Mouse (Mus musculus): ENCODE data around the gene Heatr6.

Gene Heatr6

DNA sequence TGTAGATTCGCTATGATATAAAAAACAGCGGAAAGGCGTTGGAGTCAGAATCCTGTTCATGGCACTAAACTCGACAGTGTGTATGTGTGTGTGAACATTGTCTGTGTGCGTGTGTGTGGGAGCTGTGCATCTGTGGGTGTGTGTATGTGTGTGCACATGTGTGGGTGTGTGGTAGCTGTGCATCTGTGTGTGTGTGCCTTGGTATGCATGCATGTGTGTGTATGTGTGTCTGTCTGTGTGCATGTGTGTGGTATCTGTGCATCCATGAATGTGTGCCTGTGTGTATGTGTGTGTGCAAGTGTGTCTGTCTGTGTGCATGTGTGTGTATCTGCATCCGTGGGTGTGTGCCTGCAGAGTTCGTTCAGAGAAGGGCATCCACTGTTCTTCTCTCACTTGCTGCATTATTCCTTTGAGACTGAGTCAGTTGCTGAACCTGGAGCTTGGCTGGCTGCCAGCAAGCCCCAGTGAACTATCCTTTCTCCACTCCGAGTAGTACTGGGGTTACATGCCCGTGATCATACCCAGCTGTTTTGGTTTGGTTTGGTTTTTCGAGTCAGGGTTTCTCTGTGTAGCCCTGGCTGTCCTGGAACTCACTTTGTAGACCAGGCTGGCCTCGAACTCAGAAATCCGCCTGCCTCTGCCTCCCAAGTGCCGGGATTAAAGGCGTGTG, 30.6 kb downstream of the Heatr6 start:
- TF ChIP-seq GATA4 (IDR thresholded peaks at IDR 0.05; ENCODE audit: insufficient replicate concordance, low read length): no peak

DNA sequence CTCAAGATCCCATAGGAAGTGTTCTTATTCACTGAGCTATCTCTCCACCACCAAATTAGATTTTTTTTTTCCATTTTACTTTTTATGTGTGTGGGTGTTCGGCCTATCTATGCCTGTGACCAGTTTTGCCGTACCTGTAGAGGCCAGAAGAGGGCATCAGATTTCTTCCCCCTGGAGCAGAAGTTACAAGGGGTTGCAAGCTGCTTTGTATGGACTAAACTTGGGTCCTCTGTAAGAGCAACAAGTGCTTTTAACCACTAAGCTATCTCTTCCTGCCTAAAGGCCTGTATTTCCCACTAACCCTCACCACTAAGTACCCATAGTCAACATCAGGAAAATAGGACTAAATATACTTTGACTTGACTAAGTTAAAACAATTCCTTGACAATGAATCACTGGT, 31.2 kb downstream of the Heatr6 start:
- no peak for TF ChIP-seq GATA4 (IDR thresholded peaks at IDR 0.05; ENCODE audit: insufficient replicate concordance, low read length)

GRCm38 (mm10) chr11:83785366-83785765, 31.9 kb downstream of the Heatr6 start:
- TF ChIP-seq GATA4 (IDR thresholded peaks at IDR 0.05; ENCODE audit: insufficient replicate concordance, low read length): no peak

- no peak for TF ChIP-seq GATA4 (IDR thresholded peaks at IDR 0.05; ENCODE audit: insufficient replicate concordance, low read length)
Measured at GRCm38 (mm10) chr11:83786835-83787234, 33.3 kb downstream of the Heatr6 start.

- no peak for TF ChIP-seq GATA4 (IDR thresholded peaks at IDR 0.05; ENCODE audit: insufficient replicate concordance, low read length)
Measured at GRCm38 (mm10) chr11:83787401-83788021, 34.0 kb downstream of the Heatr6 start.

GRCm38 (mm10) chr11:83788331-83788730, 34.8 kb downstream of the Heatr6 start:
- no peak for TF ChIP-seq GATA4 (IDR thresholded peaks at IDR 0.05; ENCODE audit: insufficient replicate concordance, low read length)

GRCm38 (mm10) chr11:83789259-83789658, 35.8 kb downstream of the Heatr6 start:
- no peak for TF ChIP-seq GATA4 (IDR thresholded peaks at IDR 0.05; ENCODE audit: insufficient replicate concordance, low read length)

DNA sequence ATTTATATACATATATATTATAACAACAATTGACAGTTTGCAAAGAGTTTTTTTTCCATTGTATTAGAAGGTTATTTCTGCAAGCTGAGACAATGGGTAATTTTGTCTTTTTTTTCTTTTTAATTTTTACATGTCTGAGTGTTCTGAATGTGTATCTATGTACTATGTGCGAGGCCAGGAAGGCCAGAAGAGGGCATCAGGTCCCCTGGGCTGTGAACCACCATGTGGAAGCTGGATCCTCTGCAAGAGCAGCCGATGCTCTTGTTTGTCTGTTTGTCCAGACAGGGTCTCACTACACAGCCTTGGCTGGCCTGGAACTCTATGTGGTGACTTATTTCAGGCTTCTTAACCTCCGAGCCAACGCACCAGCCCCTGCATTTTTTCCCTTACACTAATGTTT, 37.6 kb downstream of the Heatr6 start:
- no peak for TF ChIP-seq GATA4 (IDR thresholded peaks at IDR 0.05; ENCODE audit: insufficient replicate concordance, low read length)

DNA sequence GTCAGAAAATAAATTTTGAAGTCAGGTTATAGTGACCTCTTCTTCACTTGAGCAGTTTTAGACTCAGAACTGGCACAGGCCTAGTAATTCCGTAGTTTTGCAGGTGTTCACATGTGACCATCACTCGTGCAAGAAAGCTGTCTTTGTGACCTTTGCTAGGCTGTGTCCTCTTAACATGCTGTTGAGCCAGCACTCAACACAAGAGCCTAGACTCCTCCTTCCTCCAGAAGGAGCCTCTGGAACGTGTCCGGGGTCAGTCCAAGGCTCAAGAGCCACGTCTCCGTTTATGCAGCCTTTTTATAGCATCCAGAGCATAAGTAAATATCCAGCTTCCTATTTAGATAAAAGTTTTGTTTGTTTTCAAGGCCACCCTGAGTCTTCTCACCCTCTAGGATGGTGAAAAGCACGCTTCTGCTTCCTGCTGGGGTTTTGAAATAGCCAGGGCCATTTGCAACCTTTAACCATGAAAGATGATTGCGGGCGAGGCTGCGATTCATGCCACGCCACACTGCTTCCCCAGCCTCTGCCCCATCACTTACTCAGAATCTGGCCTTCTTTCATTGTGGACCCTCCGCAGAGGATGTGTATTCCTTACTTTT, 38.9 kb downstream of the Heatr6 start:
- no peak for TF ChIP-seq GATA4 (IDR thresholded peaks at IDR 0.05; ENCODE audit: insufficient replicate concordance, low read length)

- no peak for TF ChIP-seq GATA4 (IDR thresholded peaks at IDR 0.05; ENCODE audit: insufficient replicate concordance, low read length)
Measured at GRCm38 (mm10) chr11:83793264-83793663, 39.8 kb downstream of the Heatr6 start.

GRCm38 (mm10) chr11:83796112-83796511, 42.6 kb downstream of the Heatr6 start:
- no peak for TF ChIP-seq GATA4 (IDR thresholded peaks at IDR 0.05; ENCODE audit: insufficient replicate concordance, low read length)

DNA sequence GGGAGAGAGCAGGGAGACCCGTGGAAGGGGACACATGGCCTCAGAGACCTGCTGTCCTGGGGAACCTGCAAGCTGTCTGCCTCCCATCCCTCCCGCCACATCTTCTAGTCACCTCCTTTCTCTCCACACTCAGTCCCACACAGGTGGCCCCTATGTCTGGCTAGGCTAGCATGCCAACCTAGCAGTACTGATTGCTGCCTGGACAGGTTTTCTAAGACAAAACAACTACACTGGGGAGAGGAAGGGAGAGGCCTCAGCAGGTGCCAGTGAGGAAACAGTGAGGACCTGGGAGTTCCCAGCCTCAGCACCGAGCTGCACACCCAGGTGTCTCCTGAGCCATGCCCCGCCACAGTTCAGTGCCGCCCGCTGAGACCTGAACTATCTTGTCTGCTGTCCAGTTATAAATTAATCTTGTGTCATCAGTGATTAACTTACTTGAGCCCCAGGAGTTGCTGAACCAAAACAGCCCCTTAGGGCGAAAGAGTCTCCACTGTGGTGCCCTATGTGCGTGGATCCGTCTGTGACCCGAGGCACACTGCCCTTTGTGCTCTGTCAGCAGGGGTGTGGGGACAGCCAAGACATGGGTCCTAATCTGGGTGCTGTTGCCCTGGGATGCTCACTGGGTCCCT, 43.6 kb downstream of the Heatr6 start:
- TF ChIP-seq GATA4 (IDR thresholded peaks at IDR 0.05; ENCODE audit: insufficient replicate concordance, low read length): no peak

DNA sequence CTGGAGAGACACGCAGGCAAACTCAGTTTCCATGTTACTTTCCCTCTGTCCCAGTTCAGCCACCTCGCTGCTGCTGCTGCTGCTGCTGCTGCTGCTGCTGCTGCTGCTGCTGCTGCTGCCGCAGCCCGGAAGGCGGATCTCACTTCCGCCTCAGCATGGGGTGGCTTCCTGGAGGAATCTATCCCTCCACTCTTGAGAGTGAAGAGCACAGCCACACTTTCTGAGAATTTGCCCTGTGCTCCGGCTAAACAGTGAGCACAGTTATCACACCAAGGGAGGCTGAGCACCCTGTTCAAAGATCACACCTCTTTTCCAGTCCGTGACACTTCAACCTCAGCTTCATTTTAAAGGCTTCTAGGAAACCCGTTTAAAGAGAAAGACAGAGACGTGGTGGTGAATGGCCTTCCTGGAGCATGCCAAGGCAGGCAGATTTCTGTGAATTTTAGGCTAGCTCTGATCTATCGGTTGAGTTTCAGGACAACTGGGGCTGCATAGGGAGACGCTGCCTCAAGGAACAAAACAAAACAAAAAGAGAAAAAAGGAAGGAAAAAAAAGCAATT, 46.5 kb downstream of the Heatr6 start:
- no peak for TF ChIP-seq GATA4 (IDR thresholded peaks at IDR 0.05; ENCODE audit: insufficient replicate concordance, low read length)

- TF ChIP-seq GATA4 (IDR thresholded peaks at IDR 0.05; ENCODE audit: insufficient replicate concordance, low read length): no peak
Measured at GRCm38 (mm10) chr11:83802166-83802565, 48.7 kb downstream of the Heatr6 start.

GRCm38 (mm10) chr11:83802581-83802980, 49.1 kb downstream of the Heatr6 start:
- TF ChIP-seq GATA4 (IDR thresholded peaks at IDR 0.05; ENCODE audit: insufficient replicate concordance, low read length): no peak

- TF ChIP-seq GATA4 (IDR thresholded peaks at IDR 0.05; ENCODE audit: insufficient replicate concordance, low read length): no peak
Measured at GRCm38 (mm10) chr11:83810441-83810840, 56.9 kb downstream of the Heatr6 start.
